Mouse (Mus musculus): ENCODE measurements around the gene Dgkz. TPM values are rescaled to one million over a fixed set of nuclear protein-coding genes. Genes with fewer than 3 reads are reported as not detected.

Dgkz gene
- polyA plus RNA-seq, 1 experiment: 252 TPM

- TF ChIP-seq POLR2A (IDR thresholded peaks at IDR 0.05; ENCODE audit: borderline replicate concordance, extremely low read depth, low read depth, low read length): no peak
- no peak for TF ChIP-seq CTCF (IDR thresholded peaks at IDR 0.05; ENCODE audit: insufficient read depth, low read length)
- DNase-seq: no peak
- Histone ChIP-seq H3K4me3 (replicated peaks; ENCODE audit: extremely low read depth, low read depth, low read length) (no peak overlapping the region), H3K4me1 (ENCODE audit: control insufficient read depth, insufficient read depth, low read length) (no peaks in the 10 kb centered on the region)
Measured at GRCm38 (mm10) chr2:91897968-91898367, 77.7 kb downstream of the Dgkz start.

DNA sequence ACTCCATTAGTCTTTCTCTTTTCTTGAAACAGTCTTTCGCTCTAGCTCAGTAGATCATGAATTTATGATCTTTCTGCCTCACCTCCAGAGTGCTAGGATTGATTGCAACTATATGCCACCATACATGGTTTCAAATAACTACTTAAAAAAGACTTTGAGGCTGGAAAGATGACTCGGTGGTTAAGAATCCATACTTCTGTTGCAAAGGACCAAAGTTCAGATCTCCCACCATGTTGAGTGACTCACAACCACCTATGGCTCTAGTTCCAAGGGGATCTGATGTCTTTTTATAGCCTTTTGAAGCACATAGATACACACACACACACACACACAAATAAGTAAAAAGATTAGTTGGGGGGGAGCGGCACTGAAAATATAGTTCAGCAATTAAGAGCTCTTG, 80.3 kb downstream of the Dgkz start:
- Histone ChIP-seq H3K4me1 (ENCODE audit: control insufficient read depth, insufficient read depth, low read length) (no peaks in the 10 kb centered on the region), H3K4me3 (replicated peaks; ENCODE audit: extremely low read depth, low read depth, low read length) (no peak overlapping the region)
- TF ChIP-seq POLR2A (IDR thresholded peaks at IDR 0.05; ENCODE audit: borderline replicate concordance, extremely low read depth, low read depth, low read length): no peak
- TF ChIP-seq CTCF (IDR thresholded peaks at IDR 0.05; ENCODE audit: insufficient read depth, low read length): no peak
- 94% methylated on average over 3 of the region's 3 CpGs for WGBS
- DNase-seq: no peak

DNA sequence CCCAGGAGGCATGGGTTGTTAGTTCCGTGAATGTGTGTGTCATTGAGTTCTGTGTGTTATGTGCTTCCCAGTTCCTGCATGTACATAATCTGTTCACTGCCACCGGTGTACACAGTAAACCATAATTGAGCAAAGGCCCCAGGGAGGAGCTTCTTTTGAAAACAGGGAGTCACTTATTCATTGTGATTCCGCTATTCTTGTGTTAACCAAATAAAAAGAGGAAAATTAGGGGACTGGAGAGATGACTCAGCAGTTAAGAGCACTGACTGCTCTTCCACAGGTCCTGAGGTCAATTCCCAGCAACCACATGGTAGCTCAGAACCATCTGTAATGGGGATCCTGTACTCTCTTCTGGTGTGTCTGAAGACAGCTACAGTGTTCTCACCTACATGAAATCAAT, 80.9 kb downstream of the Dgkz start:
- Histone ChIP-seq H3K4me3 (replicated peaks; ENCODE audit: extremely low read depth, low read depth, low read length) (no peak overlapping the region), H3K4me1 (ENCODE audit: control insufficient read depth, insufficient read depth, low read length) (no peaks in the 10 kb centered on the region)
- no peak for TF ChIP-seq CTCF (IDR thresholded peaks at IDR 0.05; ENCODE audit: insufficient read depth, low read length)
- TF ChIP-seq POLR2A (IDR thresholded peaks at IDR 0.05; ENCODE audit: borderline replicate concordance, extremely low read depth, low read depth, low read length): no peak
- DNase-seq: no peak
- 86% methylated on average over 3 of the region's 3 CpGs for WGBS

GRCm38 (mm10) chr2:91884616-91885015, 91.0 kb downstream of the Dgkz start:
- no peaks in the 10 kb centered on the region for H3K4me1 ChIP-seq (ENCODE audit: control insufficient read depth, insufficient read depth, low read length)
- DNase-seq: no peak
- 75% methylated on average over 4 of the region's 4 CpGs for WGBS
- no peak overlapping the region for H3K4me3 ChIP-seq (replicated peaks; ENCODE audit: extremely low read depth, low read depth, low read length)
- TF ChIP-seq POLR2A (IDR thresholded peaks at IDR 0.05; ENCODE audit: borderline replicate concordance, extremely low read depth, low read depth, low read length): no peak
- no peak for TF ChIP-seq CTCF (IDR thresholded peaks at IDR 0.05; ENCODE audit: insufficient read depth, low read length)

GRCm38 (mm10) chr2:91883961-91884360, 91.7 kb downstream of the Dgkz start:
- Histone ChIP-seq H3K4me3 (replicated peaks; ENCODE audit: extremely low read depth, low read depth, low read length) (no peak overlapping the region), H3K4me1 (ENCODE audit: control insufficient read depth, insufficient read depth, low read length) (no peaks in the 10 kb centered on the region)
- 73% methylated on average over 4 of the region's 4 CpGs for WGBS
- no peak for DNase-seq
- TF ChIP-seq CTCF (IDR thresholded peaks at IDR 0.05; ENCODE audit: insufficient read depth, low read length): no peak
- no peak for TF ChIP-seq POLR2A (IDR thresholded peaks at IDR 0.05; ENCODE audit: borderline replicate concordance, extremely low read depth, low read depth, low read length)

Other genes starting within 250 kb of the Dgkz start
- 16.6 and 20.0 TPM in 2 replicates for gene Ambra1, start 245.7 kb downstream of the Dgkz start, polyA plus RNA-seq (2012; rRNA removed)
- gene Chrm4, start 48.6 kb downstream of the Dgkz start, polyA plus RNA-seq (2012; rRNA removed): 0.10 and 0.13 TPM in 2 replicates
- gene Mdk, start 43.6 kb downstream of the Dgkz start, polyA plus RNA-seq (2012; rRNA removed): 10.0 and 10.1 TPM in 2 replicates
- not detected in 2 replicates for gene Gm9821, start 30.2 kb downstream of the Dgkz start, polyA plus RNA-seq (2012; rRNA removed)
- 11.6 and 15.0 TPM in 2 replicates for gene Creb3l1, start 48.6 kb upstream of the Dgkz start, polyA plus RNA-seq (2012; rRNA removed)
- 42.4 and 49.9 TPM in 2 replicates for gene Phf21a, start 117.3 kb upstream of the Dgkz start, polyA plus RNA-seq (2012; rRNA removed)